Mouse (Mus musculus) midbrain, embryonic 14.5 days (tissue): ENCODE results near the gene Olfr1504. TPM values are rescaled to one million over a fixed set of nuclear protein-coding genes. Genes with fewer than 3 reads are reported as not detected.
"Not testable (repeated sequence)": the region's sequence is repeated elsewhere in the genome, so short reads cannot be mapped to it uniquely, and the experiment has no call there.

ENCODE experiments used
- ATAC-seq: fragments of 200-750 bp; cut with Nextera tagmentation; 2 replicates; pipeline ENCODE4 v1.8.0; 2017; ENCODE audit warnings: moderate number of reproducible peaks, moderate library complexity; ENCODE audit not compliant: low FRiP score, low TSS enrichment
- DNase-seq: peaks from one replicate; pipeline ENCODE4 v3.0.0-alpha.2; 2015
- H3K27ac ChIP-seq: fragments of 300-500 bp; sonication (generic); replicated peaks from 2 replicates; pipeline ENCODE4 v1.5.1; 2014; ENCODE audit warnings: mild to moderate bottlenecking, low read depth, low read length, moderate library complexity
- H3K27me3 ChIP-seq: fragments of 300-500 bp; sonication (generic); 2 replicates; pipeline ENCODE4 v1.6.1; 2014; ENCODE audit warnings: low read length, control low read depth, mixed read lengths; ENCODE audit not compliant: control insufficient read depth, insufficient read depth
- H3K36me3 ChIP-seq: fragments of 300-500 bp; sonication (generic); 2 replicates; pipeline ENCODE4 v1.6.1; 2014; ENCODE audit warnings: low read length, control low read depth; ENCODE audit not compliant: control insufficient read depth, insufficient read depth
- H3K4me1 ChIP-seq: fragments of 300-500 bp; sonication (generic); 2 replicates; pipeline ENCODE4 v1.6.1; 2014; ENCODE audit warnings: mild to moderate bottlenecking, antibody characterized with exemption, low read length, control low read depth; ENCODE audit not compliant: control insufficient read depth, insufficient read depth
- H3K4me2 ChIP-seq: fragments of 300-500 bp; sonication (generic); 2 replicates; pipeline ENCODE4 v1.6.1; 2014; ENCODE audit warnings: mild to moderate bottlenecking, low read length, moderate library complexity
- H3K4me3 ChIP-seq: fragments of 300-500 bp; sonication (generic); replicated peaks from 2 replicates; pipeline ENCODE4 v1.5.1; 2014; ENCODE audit warnings: low read depth, low read length
- H3K9ac ChIP-seq: fragments of 300-500 bp; sonication (generic); replicated peaks from 2 replicates; pipeline ENCODE4 v1.6.1; 2014; ENCODE audit warnings: mild to moderate bottlenecking, low read length, moderate library complexity
- H3K9me3 ChIP-seq: fragments of 300-500 bp; sonication (generic); 2 replicates; pipeline ENCODE4 v1.6.1; 2016; ENCODE audit warnings: low read length, control low read depth, mixed read lengths; ENCODE audit not compliant: control insufficient read depth
- WGBS: fragments of 180-500 bp; shearing (Covaris S2); extraction: QIAGEN DNeasy Blood & Tissue Kit; methylation state at CpG from one replicate; pipeline ENCODE4 v1.1.7; 2014; 5-methylcytosine and 5-hydroxymethylcytosine counted together
- polyA plus RNA-seq: library from polyadenylated mRNA; unstranded; fragments of >200 nt; fragmentation: Nextera tagmentation; extraction: Ambion mirVana; gene quantifications from 2 replicates; pipeline ENCODE4 v1.2.1, GENCODE M21; 2014

The Olfr1504 gene
- not detected in 2 replicates for polyA plus RNA-seq

DNA sequence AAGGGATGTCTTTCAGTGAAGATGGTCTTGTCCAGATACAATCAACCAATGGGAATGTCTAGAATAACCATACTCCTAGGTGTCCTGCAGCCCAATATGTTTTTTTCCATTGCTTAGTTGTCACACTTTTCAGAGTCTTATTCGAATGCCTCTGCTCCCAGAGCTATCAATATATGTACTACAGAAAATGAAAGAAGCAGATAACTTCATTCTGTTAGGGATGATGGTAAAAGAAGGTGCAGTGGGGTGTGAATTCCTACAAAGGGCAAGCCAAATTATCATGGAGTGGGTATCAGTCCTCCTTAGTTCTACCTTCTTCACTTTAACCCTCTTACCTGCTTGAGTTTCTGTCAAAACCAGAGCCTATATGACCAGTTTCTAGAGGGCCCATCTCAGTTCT is at the start of gene Olfr1504:
TSS of gene Olfr1504 (minus strand) at position 101 of the 400 bp plus-strand sequence.
- Histone ChIP-seq H3K27me3 (no peaks in the 10 kb centered on the region), H3K9ac (no peak within 1 kb of the TSS), H3K4me3 (no peak within 1 kb of the TSS), H3K9me3 (no peaks in the 10 kb centered on the region), H3K36me3 (no peaks in the 10 kb centered on the region), H3K27ac (no peak within 1 kb of the TSS), H3K4me1 (no peaks in the 10 kb centered on the region), H3K4me2 (no peak within 1 kb of the TSS)
- 76% methylated on average over 1 of the region's 1 CpGs for WGBS
- DNase-seq, result no peak
- no peak for ATAC-seq

DNA sequence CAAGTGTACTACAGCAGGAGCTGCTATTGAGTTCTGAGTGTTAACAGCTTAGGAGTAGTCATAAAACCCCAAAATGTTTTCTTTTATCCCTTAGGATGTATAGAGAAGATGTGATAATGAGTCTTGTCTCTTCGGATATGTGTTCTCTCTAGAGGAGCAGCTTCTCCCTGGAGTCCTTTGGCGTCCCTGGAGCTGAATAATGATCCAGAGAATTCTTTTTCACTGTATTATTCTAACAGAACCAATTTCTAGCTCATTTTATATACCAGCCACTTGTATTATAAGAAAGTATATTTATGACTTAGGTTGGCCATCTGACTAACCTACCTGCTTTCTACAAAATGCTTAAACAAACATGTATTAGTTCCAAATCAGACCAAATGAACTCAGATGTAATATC is 15.5 kb upstream of the Olfr1504 start, which contains the start of gene Olfr1505:
TSS of gene Olfr1505 (plus strand) at position 301 of the 400 bp plus-strand sequence.
- H3K36me3 ChIP-seq, result no peaks in the 10 kb centered on the region
- H3K27me3 ChIP-seq, result no peaks in the 10 kb centered on the region
- no peak within 1 kb of the TSS for H3K27ac ChIP-seq
- DNase-seq (no peak), ATAC-seq (no peak)
- H3K4me1 ChIP-seq, result no peaks in the 10 kb centered on the region
- H3K4me3 ChIP-seq, result no peak within 1 kb of the TSS
- no peak within 1 kb of the TSS for H3K9ac ChIP-seq
- no peak within 1 kb of the TSS for H3K4me2 ChIP-seq
- 83% methylated on average over 2 of the region's 2 CpGs for WGBS
- H3K9me3 ChIP-seq, result no peaks in the 10 kb centered on the region

DNA sequence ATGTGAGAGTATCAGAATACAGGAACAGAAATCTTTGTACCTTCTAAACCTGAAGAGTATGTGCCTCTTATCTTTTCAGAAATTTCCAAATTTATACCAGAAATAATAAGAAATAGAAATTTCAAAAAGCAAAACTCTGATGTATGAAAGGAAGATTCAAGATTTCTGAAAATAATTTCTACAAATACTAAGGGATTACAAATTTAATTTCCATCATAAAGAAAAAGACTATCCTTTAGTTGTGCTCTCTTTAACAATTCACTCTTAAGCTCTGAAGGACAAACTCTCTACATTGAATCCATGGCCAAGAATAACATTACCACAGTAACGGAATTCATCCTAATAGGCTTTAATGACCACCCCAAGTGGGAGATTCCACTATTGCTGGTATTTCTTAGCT is 36.2 kb downstream of the Olfr1504 start, which contains the start of gene Olfr1502:
TSS of gene Olfr1502 (plus strand) at position 301 of the 400 bp plus-strand sequence.
- Histone ChIP-seq H3K27ac (no peak within 1 kb of the TSS), H3K9me3 (no peaks in the 10 kb centered on the region), H3K4me1 (no peaks in the 10 kb centered on the region), H3K36me3 (no peaks in the 10 kb centered on the region), H3K4me2 (no peak within 1 kb of the TSS), H3K4me3 (no peak within 1 kb of the TSS), H3K27me3 (no peaks in the 10 kb centered on the region), H3K9ac (no peak within 1 kb of the TSS)
- 93% methylated on average over 1 of the region's 1 CpGs for WGBS
- DNase-seq (no peak), ATAC-seq (no peak)

DNA sequence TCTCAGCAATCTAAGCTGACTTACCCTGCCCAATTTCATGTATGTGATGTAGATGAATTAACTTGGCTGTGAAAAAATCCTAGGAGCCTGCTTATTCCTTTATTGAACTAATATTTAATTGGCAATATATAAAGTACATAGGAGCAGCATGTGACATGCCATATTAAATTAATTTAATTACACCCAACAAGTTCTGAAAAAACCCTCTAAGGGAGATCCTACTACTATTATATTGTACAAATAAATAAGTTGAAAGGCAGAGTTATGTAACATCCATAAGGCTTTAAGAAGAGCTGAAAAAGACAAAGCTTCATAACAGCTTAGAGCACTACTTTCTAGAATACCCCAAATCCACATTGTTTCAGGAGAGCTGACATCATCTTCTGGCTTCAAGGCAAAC is 47.1 kb downstream of the Olfr1504 start, which contains the start of gene Olfr1501:
TSS of gene Olfr1501 (minus strand) at position 101 of the 400 bp plus-strand sequence.
- H3K4me1 ChIP-seq, H3K27ac ChIP-seq, H3K4me3 ChIP-seq, H3K36me3 ChIP-seq, DNase-seq, ATAC-seq, H3K27me3 ChIP-seq, H3K4me2 ChIP-seq, H3K9me3 ChIP-seq, H3K9ac ChIP-seq: not testable (repeated sequence)

Other genes with a start within 250 kb of the Olfr1504 start
- gene Olfr1490, start 246.8 kb downstream of the Olfr1504 start, polyA plus RNA-seq, result not detected in 2 replicates
- not detected in 2 replicates for gene Olfr1491, start 200.7 kb downstream of the Olfr1504 start, polyA plus RNA-seq
- not detected in 2 replicates for gene Olfr1493-ps1, start 174.7 kb downstream of the Olfr1504 start, polyA plus RNA-seq
- gene Olfr1494, start 158.2 kb downstream of the Olfr1504 start, polyA plus RNA-seq, result not detected in 2 replicates
- gene Olfr1495, start 133.3 kb downstream of the Olfr1504 start, polyA plus RNA-seq, result not detected in 2 replicates
- not detected in 2 replicates for gene Olfr1496, start 120.0 kb downstream of the Olfr1504 start, polyA plus RNA-seq
- not detected in 2 replicates for gene Olfr1497, start 99.7 kb downstream of the Olfr1504 start, polyA plus RNA-seq
- gene Olfr1499, start 78.5 kb downstream of the Olfr1504 start, polyA plus RNA-seq, result not detected in 2 replicates
- not detected in 2 replicates for gene Olfr1500, start 67.4 kb downstream of the Olfr1504 start, polyA plus RNA-seq
- not detected in 2 replicates for gene Olfr1501, start 47.2 kb downstream of the Olfr1504 start, polyA plus RNA-seq
- not detected in 2 replicates for gene Olfr1502, start 36.1 kb downstream of the Olfr1504 start, polyA plus RNA-seq
- not detected in 2 replicates for gene Olfr1505, start 15.6 kb upstream of the Olfr1504 start, polyA plus RNA-seq